Mouse (Mus musculus): ENCODE data around the gene Dnajc9. TPM values are rescaled to one million over a fixed set of nuclear protein-coding genes. Genes with fewer than 3 reads are reported as not detected.
A peak's percentile ranks its signal among the peaks of the same experiment; 100 is the strongest.

Dnajc9 gene
- total RNA-seq, 2 experiments from 2014 or later: 23.3 to 25.8 TPM

GRCm38 (mm10) chr14:20377112-20377521 is 11.6 kb downstream of the Dnajc9 start:
- DNase-seq (ENCODE audit: extremely low spot score in 1 of 2, low spot score in 2 of 2): no peak
- intact Hi-C loops (cut with DNase I): loop anchor here (10.0 kb wide), 1 partner anchor 52 kb away; no protein-coding TSS in a partner anchor

- intact Hi-C loops (cut with DNase I): loop anchor here (10.0 kb wide), 1 partner anchor 47 kb away; no protein-coding TSS in a partner anchor
- no peak for DNase-seq (ENCODE audit: extremely low spot score in 1 of 2, low spot score in 2 of 2)
Observed at GRCm38 (mm10) chr14:20371854-20372253, 16.9 kb downstream of the Dnajc9 start.

GRCm38 (mm10) chr14:20370798-20371197 is 17.9 kb downstream of the Dnajc9 start:
- no peak for DNase-seq (ENCODE audit: extremely low spot score in 1 of 2, low spot score in 2 of 2)
- intact Hi-C loops (cut with DNase I): loop anchor here (10.0 kb wide), 1 partner anchor 46 kb away; no protein-coding TSS in a partner anchor

GRCm38 (mm10) chr14:20368271-20368670 is 20.4 kb downstream of the Dnajc9 start:
- no peak for DNase-seq (ENCODE audit: extremely low spot score in 1 of 2, low spot score in 2 of 2)
- intact Hi-C loops (cut with DNase I): no loop called here

GRCm38 (mm10) chr14:20363230-20363629 is 25.5 kb downstream of the Dnajc9 start:
- intact Hi-C loops (cut with DNase I): no loop called here
- no peak for DNase-seq (ENCODE audit: extremely low spot score in 1 of 2, low spot score in 2 of 2)

- peak; percentile 93 for DNase-seq (ENCODE audit: extremely low spot score in 1 of 2, low spot score in 2 of 2)
- intact Hi-C loops (cut with DNase I): no loop called here
Observed at GRCm38 (mm10) chr14:20347991-20348541, 40.6 kb downstream of the Dnajc9 start, which contains the start of the genes Ecd and Fam149b. Ecd (minus strand) TSS chr14:20348121. Fam149b (plus strand) TSS chr14:20348162.

- DNase-seq (ENCODE audit: extremely low spot score in 1 of 2, low spot score in 2 of 2): peak in 1 of 2 experiments; percentile 5
- intact Hi-C loops (cut with DNase I): no loop called here
Observed at GRCm38 (mm10) chr14:20347441-20347990, 41.2 kb downstream of the Dnajc9 start.

GRCm38 (mm10) chr14:20345885-20346284 is 42.8 kb downstream of the Dnajc9 start:
- intact Hi-C loops (cut with DNase I): no loop called here
- no peak for DNase-seq (ENCODE audit: extremely low spot score in 1 of 2, low spot score in 2 of 2)

GRCm38 (mm10) chr14:20340866-20341265 is 47.8 kb downstream of the Dnajc9 start:
- no peak for DNase-seq (ENCODE audit: extremely low spot score in 1 of 2, low spot score in 2 of 2)
- intact Hi-C loops (cut with DNase I): no loop called here

- DNase-seq (ENCODE audit: extremely low spot score in 1 of 2, low spot score in 2 of 2): no peak
- intact Hi-C loops (cut with DNase I): no loop called here
Observed at GRCm38 (mm10) chr14:20340149-20340548, 48.6 kb downstream of the Dnajc9 start.

GRCm38 (mm10) chr14:20339415-20339814 is 49.3 kb downstream of the Dnajc9 start:
- intact Hi-C loops (cut with DNase I): no loop called here
- DNase-seq (ENCODE audit: extremely low spot score in 1 of 2, low spot score in 2 of 2): no peak

Other genes with a start within 250 kb of the Dnajc9 start
- under 1 TPM; 0.34 to 0.36 TPM for gene Kcnk5, start 207.1 kb downstream of the Dnajc9 start, total RNA-seq (2021)
- not detected for gene Kcnk16, start 119.7 kb downstream of the Dnajc9 start, total RNA-seq (2021)
- gene Nudt13, start 94.2 kb downstream of the Dnajc9 start, total RNA-seq (2021): 10 to 100 TPM; 19.6 to 21.1 TPM
- 10 to 100 TPM; 29.6 to 33.0 TPM for gene Ecd, start 40.8 kb downstream of the Dnajc9 start, total RNA-seq (2021)
- 10 to 100 TPM; 41.8 to 48.7 TPM for gene Fam149b, start 40.7 kb downstream of the Dnajc9 start, total RNA-seq (2021)
- gene Mrps16, start 4.7 kb upstream of the Dnajc9 start, total RNA-seq (2021): 10 to 100 TPM; 39.2 to 39.4 TPM
- gene Cfap70, start 63.3 kb upstream of the Dnajc9 start, total RNA-seq (2021): 1 to 10 TPM; 2.5 to 3.0 TPM
- 10 to 100 TPM; 50.6 to 52.6 TPM for gene Anxa7, start 91.2 kb upstream of the Dnajc9 start, total RNA-seq (2021)
- gene Mss51, start 108.0 kb upstream of the Dnajc9 start, total RNA-seq (2021): 1 to 10 TPM in 1 of 2 experiments, under 1 TPM in 1; 0.97 to 1.1 TPM
- 100 to 1,000 TPM; 434 TPM for gene Ppp3cb, start 157.7 kb upstream of the Dnajc9 start, total RNA-seq (2021)

Measured in left cerebral cortex, postnatal 10 days (tissue).